Mouse (Mus musculus) MEL (cell line): Measurements from ENCODE around the gene Pef1.

Experiments used
- CTCF ChIP-seq, 3 experiments: IDR thresholded peaks in 2 of 3; conservative IDR thresholded peaks in 1 of 3; 2 replicates each; pipeline ENCODE4 v1.5.1; 2011 to 2012; ENCODE audit warnings: low read length in 3 of 3, low read depth in 2 of 3, mild to moderate bottlenecking in 2 of 3, improper control_type of control experiment in 1 of 3, inconsistent platforms in 1 of 3, mixed read lengths in 1 of 3, moderate library complexity in 1 of 3; ENCODE audit not compliant: control insufficient read depth in 1 of 3, insufficient read depth in 1 of 3, poor library complexity in 1 of 3, severe bottlenecking in 1 of 3
- EP300 ChIP-seq, 2 experiments: IDR thresholded peaks; 2 replicates each; pipeline ENCODE4 v1.6.1; 2011; ENCODE audit warnings: improper control_type of control experiment in 2 of 2, low read length in 2 of 2, low read depth in 1 of 2, mild to moderate bottlenecking in 1 of 2
- POLR2A ChIP-seq, 2 experiments: IDR thresholded peaks; 2 replicates each; pipeline ENCODE4 v1.6.1; 2011 to 2012; ENCODE audit warnings: low read length in 2 of 2, mild to moderate bottlenecking in 2 of 2, control low read depth in 1 of 2, improper control_type of control experiment in 1 of 2, low read depth in 1 of 2, moderate library complexity in 1 of 2; ENCODE audit not compliant: control insufficient read depth in 1 of 2, insufficient read depth in 1 of 2, poor library complexity in 1 of 2
- UBTF ChIP-seq: IDR thresholded peaks from 2 replicates; pipeline ENCODE4 v1.6.1; 2012; ENCODE audit warnings: low read depth, mild to moderate bottlenecking, inconsistent platforms, low read length, improper control_type of control experiment, moderate library complexity, borderline replicate concordance; ENCODE audit not compliant: insufficient read depth

DNA sequence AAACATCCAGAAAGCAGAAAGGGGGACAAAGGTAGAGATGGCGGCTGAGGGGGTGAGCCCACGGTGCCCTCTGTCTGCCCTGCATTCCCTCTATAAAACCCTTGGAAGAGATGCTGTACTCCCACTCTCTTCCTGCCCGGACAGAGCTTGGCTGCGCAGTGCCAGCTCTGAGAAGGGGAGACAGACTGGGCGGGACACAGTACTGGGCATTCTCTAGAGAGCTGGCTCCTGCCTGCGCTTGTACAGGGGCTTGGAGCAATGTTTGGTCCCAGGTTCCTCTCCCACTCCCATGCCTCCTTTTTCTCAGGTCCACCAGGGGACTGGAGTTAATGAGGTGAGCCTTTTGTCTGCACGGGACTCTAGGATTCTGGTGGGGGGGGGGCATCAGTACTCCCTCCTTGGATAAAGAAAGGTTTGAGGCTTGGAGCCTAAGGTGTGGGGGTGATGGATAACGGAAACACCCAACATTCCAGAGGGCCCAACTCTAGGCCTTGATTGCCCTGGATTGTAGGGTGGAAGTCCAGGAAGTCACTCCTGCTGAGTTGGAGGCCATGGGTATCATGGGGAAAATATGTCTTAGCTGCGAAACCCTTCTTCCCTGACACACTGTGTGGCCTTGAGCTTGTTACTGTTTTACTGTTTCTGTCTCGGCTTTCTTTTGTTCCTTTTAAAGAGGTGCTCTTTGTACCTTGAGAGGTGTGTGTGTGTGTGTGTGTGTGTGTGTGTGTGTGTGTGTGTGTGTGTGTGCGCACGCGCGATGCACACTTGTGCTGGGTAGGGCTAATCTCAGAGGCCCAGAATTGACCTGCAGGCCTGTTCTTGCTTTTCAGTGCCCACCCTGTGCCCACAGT, 47.0 kb upstream of the Pef1 start:
- no peak for TF ChIP-seq EP300 (IDR thresholded peaks at IDR 0.05; ENCODE audit: low read depth in 1 of 2, low read length in 2 of 2)
- TF ChIP-seq POLR2A (IDR thresholded peaks at IDR 0.05; ENCODE audit: control insufficient read depth in 1 of 2, insufficient read depth in 1 of 2, low read depth in 1 of 2, low read length in 2 of 2, poor library complexity in 1 of 2) = no peak
- TF ChIP-seq CTCF (IDR thresholded peaks at IDR 0.05 in 2 of 3, conservative IDR thresholded peaks at IDR 0.05 in 1 of 3; ENCODE audit: control insufficient read depth in 1 of 3, insufficient read depth in 1 of 3, low read depth in 2 of 3, low read length in 3 of 3, poor library complexity in 1 of 3, severe bottlenecking in 1 of 3) = no peak
- no peak for TF ChIP-seq UBTF
